Mouse (Mus musculus) bone marrow, adult 2 months (tissue): ENCODE measurements around the gene Clstn2.

Experiments
- CTCF ChIP-seq: fragments of 200-500 bp; IDR thresholded peaks from 2 replicates; pipeline ENCODE4 v1.5.1; 2011; ENCODE audit warnings: low read length, control low read depth; ENCODE audit not compliant: control insufficient read depth, insufficient read depth
- POLR2A ChIP-seq: fragments of 200-500 bp; IDR thresholded peaks from 2 replicates; pipeline ENCODE4 v1.6.1; 2011; ENCODE audit warnings: low read depth, mild to moderate bottlenecking, control low read depth, low read length, borderline replicate concordance; ENCODE audit not compliant: control insufficient read depth

DNA sequence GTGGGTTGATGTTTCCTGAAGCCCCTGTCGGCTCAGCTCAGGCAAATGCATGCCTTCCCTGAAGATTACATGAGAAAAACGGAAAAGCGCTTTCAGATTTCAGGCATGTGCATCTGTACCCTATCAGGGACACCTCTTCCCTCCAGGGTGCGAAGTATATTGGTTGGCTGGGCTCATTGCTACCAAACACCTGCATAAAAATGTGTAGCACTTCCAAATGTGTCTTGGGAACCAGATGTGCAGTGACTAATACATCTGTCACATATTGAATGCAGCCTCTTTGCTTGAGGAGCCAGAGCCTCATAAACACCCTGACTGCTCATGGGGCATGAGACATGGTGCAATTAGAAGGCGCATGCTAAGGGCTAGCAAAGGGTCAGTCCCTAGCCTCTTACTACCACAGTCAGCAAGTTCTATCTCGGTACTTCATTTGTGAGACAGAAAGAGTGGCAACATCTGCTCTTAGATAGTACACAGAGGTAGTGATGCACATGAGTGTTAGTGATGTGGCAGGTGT, 267.7 kb downstream of the Clstn2 start:
- TF ChIP-seq POLR2A (no peak), CTCF (no peak)
